Mouse (Mus musculus) liver, adult 2 months (tissue): ENCODE measurements around the gene Prtg. TPM values are rescaled to one million over a fixed set of nuclear protein-coding genes. Genes with fewer than 3 reads are reported as not detected.

Experiments
- DNase-seq: peaks from one replicate; pipeline ENCODE4 v3.0.0-alpha.2; 2011; ENCODE audit warnings: low read depth, low spot score; ENCODE audit errors: extremely low read depth
- H3K27ac ChIP-seq: fragments of 200-500 bp; replicated peaks from 2 replicates; pipeline ENCODE4 v1.5.1; 2012; ENCODE audit warnings: low read depth, mild to moderate bottlenecking, control low read depth, inconsistent platforms, low read length; ENCODE audit not compliant: insufficient read depth
- H3K27me3 ChIP-seq: fragments of 200-500 bp; 2 replicates; pipeline ENCODE4 v1.6.1; 2012; ENCODE audit warnings: mild to moderate bottlenecking, moderate library complexity, low read length, inconsistent platforms; ENCODE audit not compliant: control insufficient read depth, insufficient read depth
- H3K36me3 ChIP-seq: fragments of 200-500 bp; 2 replicates; pipeline ENCODE4 v1.6.1; 2012; ENCODE audit warnings: low read length, inconsistent platforms; ENCODE audit not compliant: control insufficient read depth, insufficient read depth
- H3K4me1 ChIP-seq: fragments of 200-500 bp; 2 replicates; pipeline ENCODE4 v1.6.1; 2011; ENCODE audit warnings: low read length; ENCODE audit not compliant: control insufficient read depth, insufficient read depth
- H3K4me3 ChIP-seq: fragments of 200-500 bp; 2 replicates; pipeline ENCODE4 v1.5.1; 2011; ENCODE audit warnings: low read depth, mild to moderate bottlenecking, control low read depth, low read length, moderate library complexity; ENCODE audit not compliant: insufficient read depth
- H3K79me2 ChIP-seq: fragments of 200-500 bp; 2 replicates; pipeline ENCODE4 v1.6.1; 2012; ENCODE audit warnings: inconsistent platforms, mild to moderate bottlenecking, low read length, moderate library complexity; ENCODE audit not compliant: control insufficient read depth, insufficient read depth
- H3K9ac ChIP-seq: fragments of 200-500 bp; 2 replicates; pipeline ENCODE4 v1.6.1; 2012; ENCODE audit warnings: low read depth, mild to moderate bottlenecking, control low read depth, inconsistent platforms, low read length
- CTCF ChIP-seq: fragments of 200-500 bp; IDR thresholded peaks from 2 replicates; pipeline ENCODE4 v1.5.1; 2011; ENCODE audit warnings: low read depth, low read length, control low read depth
- POLR2A ChIP-seq: fragments of 200-500 bp; IDR thresholded peaks from 2 replicates; pipeline ENCODE4 v1.6.1; 2011; ENCODE audit warnings: low read length, control low read depth; ENCODE audit not compliant: insufficient read depth; ENCODE audit errors: extremely low read depth
- WGBS: fragments of 180-500 bp; shearing (Covaris S2); methylation state at CpG from one replicate; pipeline ENCODE4 v1.1.7; 2018; 5-methylcytosine and 5-hydroxymethylcytosine counted together
- polyA plus RNA-seq: library from polyadenylated mRNA; depleted of rRNA; stranded (reverse); fragments of >200 nt; gene quantifications from 2 replicates; pipeline ENCODE4 v1.2.3, GENCODE M21; 2012
- total RNA-seq: library from RNA; depleted of rRNA; stranded (reverse); fragments of >200 nt; gene quantifications from 2 replicates; pipeline ENCODE4 v1.2.3, GENCODE M21; 2014

Gene Prtg
- total and polyA plus RNA-seq, 2 experiments, result under 0.01 to 0.21 TPM

GRCm38 (mm10) chr9:72877905-72878304 is 71.2 kb downstream of the Prtg start:
- Histone ChIP-seq H3K27ac (no peak overlapping the region), H3K4me3 (no peak overlapping the region), H3K9ac (no peak overlapping the region), H3K27me3 (no peaks in the 10 kb centered on the region), H3K79me2 (no peaks in the 10 kb centered on the region), H3K4me1 (peaks cover 12% of the 10 kb centered on the region), H3K36me3 (no peaks in the 10 kb centered on the region)
- WGBS, result 74% methylated on average over 11 of the region's 11 CpGs
- no peak for DNase-seq
- TF ChIP-seq POLR2A (no peak), CTCF (no peak)

- Histone ChIP-seq H3K4me3 (no peak overlapping the region), H3K27me3 (no peaks in the 10 kb centered on the region), H3K36me3 (no peaks in the 10 kb centered on the region), H3K9ac (no peak overlapping the region), H3K27ac (no peak overlapping the region), H3K4me1 (peaks cover 12% of the 10 kb centered on the region), H3K79me2 (no peaks in the 10 kb centered on the region)
- TF ChIP-seq CTCF, result no peak
- no peak for TF ChIP-seq POLR2A
- 66% methylated on average over 6 of the region's 6 CpGs for WGBS
- DNase-seq, result no peak
Measured at GRCm38 (mm10) chr9:72878656-72879055, 72.0 kb downstream of the Prtg start.

GRCm38 (mm10) chr9:72879601-72880000 is 72.9 kb downstream of the Prtg start:
- H3K4me1 ChIP-seq, result peaks cover 12% of the 10 kb centered on the region
- no peaks in the 10 kb centered on the region for H3K79me2 ChIP-seq
- peak; percentile 9 for DNase-seq
- H3K9ac ChIP-seq, result no peak overlapping the region
- WGBS, result 89% methylated on average over 3 of the region's 3 CpGs
- no peak overlapping the region for H3K27ac ChIP-seq
- H3K36me3 ChIP-seq, result no peaks in the 10 kb centered on the region
- H3K27me3 ChIP-seq, result no peaks in the 10 kb centered on the region
- H3K4me3 ChIP-seq, result no peak overlapping the region
- no peak for TF ChIP-seq POLR2A
- no peak for TF ChIP-seq CTCF

- Histone ChIP-seq H3K27ac (peak overlapping the region; percentile 28), H3K27me3 (no peaks in the 10 kb centered on the region), H3K9ac (no peak overlapping the region), H3K79me2 (no peaks in the 10 kb centered on the region), H3K4me3 (no peak overlapping the region), H3K4me1 (peaks cover 12% of the 10 kb centered on the region), H3K36me3 (no peaks in the 10 kb centered on the region)
- TF ChIP-seq CTCF, result no peak
- TF ChIP-seq POLR2A, result no peak
- 19% methylated on average over 16 of the region's 16 CpGs for WGBS
- DNase-seq, result peak; percentile 58
Measured at GRCm38 (mm10) chr9:72880225-72880960, 73.7 kb downstream of the Prtg start.

GRCm38 (mm10) chr9:72881026-72881768 is 74.5 kb downstream of the Prtg start:
- no peak overlapping the region for H3K4me3 ChIP-seq
- H3K27me3 ChIP-seq, result no peaks in the 10 kb centered on the region
- H3K36me3 ChIP-seq, result no peaks in the 10 kb centered on the region
- no peak for TF ChIP-seq CTCF
- no peak for TF ChIP-seq POLR2A
- DNase-seq, result peak; percentile 97
- peak overlapping the region; percentile 54 for H3K27ac ChIP-seq
- H3K79me2 ChIP-seq, result no peaks in the 10 kb centered on the region
- H3K9ac ChIP-seq, result no peak overlapping the region
- 4% methylated on average over 15 of the region's 15 CpGs for whole genome bisulfite sequencing
- peaks cover 12% of the 10 kb centered on the region for H3K4me1 ChIP-seq

- Histone ChIP-seq H3K4me1 (peaks cover 12% of the 10 kb centered on the region), H3K79me2 (no peaks in the 10 kb centered on the region), H3K9ac (no peak overlapping the region), H3K4me3 (no peak overlapping the region), H3K36me3 (no peaks in the 10 kb centered on the region), H3K27me3 (no peaks in the 10 kb centered on the region), H3K27ac (no peak overlapping the region)
- TF ChIP-seq POLR2A (no peak), CTCF (peak; percentile 65)
- DNase-seq, result peak; percentile 61
- 4% methylated on average over 3 of the region's 3 CpGs for WGBS
Measured at GRCm38 (mm10) chr9:72883940-72884339, 77.3 kb downstream of the Prtg start.
